18 mouse cellular contexts compared by ENCODE assay signal in genomic region chr2:11254446-11254845, GRCm38 (mm10).
A peak's percentile ranks its signal among the peaks of the same experiment; 100 is the strongest.
DNase-seq lines count a peak whose midpoint lies in the region; ATAC-seq and TF ChIP-seq lines count a peak whose summit lies in the region.
"Had no signal": no experiment of that assay in that cellular context is flagged by ENCODE, and none has a peak within 500 bp of the region (broad histone marks: within the 10 kb centered on the region; RNA-seq: fewer than 3 reads in every experiment).

No protein-coding gene starts in this region.

- no peaks in the 10 kb centered on the region for H3K27me3 ChIP-seq in thymus, adult 2 months (ENCODE audit: control insufficient read depth, insufficient read depth, low read length)
- H3K27me3 ChIP-seq: embryonic facial prominence, embryonic 15.5 days; heart, embryonic 13.5 days; hindbrain, embryonic 15.5 days had no signal

- no peaks in the 10 kb centered on the region for H3K4me1 ChIP-seq in thymus, adult 2 months (replicated peaks; ENCODE audit: control insufficient read depth, insufficient read depth, low read length)
- H3K4me1 ChIP-seq: embryonic facial prominence, embryonic 15.5 days; forebrain, embryonic 10.5 days; heart, embryonic 13.5 days; hindbrain, embryonic 15.5 days had no signal

- peak; percentile 85 for ATAC-seq in CD4-positive, CD25-positive, alpha-beta regulatory T cell, adult 4 months
- ATAC-seq: forebrain, embryonic 14.5 days had no signal

- no peak for TF ChIP-seq CTCF in thymus, adult 2 months (IDR thresholded peaks at IDR 0.05; ENCODE audit: borderline replicate concordance, control insufficient read depth, extremely low read depth, insufficient read depth, low read length, poor library complexity)

- TF ChIP-seq POLR2A in thymus, adult 2 months (IDR thresholded peaks at IDR 0.05; ENCODE audit: control insufficient read depth, extremely low read depth, insufficient read depth, low read length, poor library complexity) = no peak

- DNase-seq in thymus, adult 2 months = peak; percentile 19
- no peak for DNase-seq in thymus, postnatal 4 days
- DNase-seq in CD4-positive helper T cell, adult 2 months (ENCODE audit: low read depth, low spot score) = peak; percentile 69
- DNase-seq in induced T-regulatory cell, adult 2 months (ENCODE audit: low read depth) = peak; percentile 67
- DNase-seq in adipocyte (ENCODE audit: low spot score) = no peak
- DNase-seq in cerebellum, adult 9-11 months = no peak
- no peak for DNase-seq in right cerebral cortex, postnatal 25 days
- DNase-seq: cerebellum, adult 2 months; gastrocnemius, postnatal 25 days had no signal

- H3K27ac ChIP-seq in thymus, adult 2 months (ENCODE audit: control insufficient read depth, insufficient read depth, low read length) = no peak overlapping the region
- H3K27ac ChIP-seq: embryonic facial prominence, embryonic 15.5 days; forebrain, embryonic 10.5 days; gastrocnemius, adult 2 months; heart, embryonic 13.5 days; hindbrain, embryonic 15.5 days had no signal

- H3K36me3 ChIP-seq in thymus, adult 2 months (ENCODE audit: control insufficient read depth, insufficient read depth, low read length) = peaks cover 77% of the 10 kb centered on the region
- H3K36me3 ChIP-seq: embryonic facial prominence, embryonic 15.5 days; forebrain, embryonic 10.5 days; G1E; heart, embryonic 13.5 days; hindbrain, embryonic 15.5 days had no signal

- 69% methylated on average over 4 of the region's 4 CpGs for WGBS in thymus, adult 2 months

- no peak overlapping the region for H3K4me3 ChIP-seq in thymus, adult 2 months (ENCODE audit: control insufficient read depth, insufficient read depth, low read length)
- H3K4me3 ChIP-seq: embryonic facial prominence, embryonic 15.5 days; erythroblast, embryonic 14.5 days; forebrain, embryonic 10.5 days; gastrocnemius, adult 2 months; heart, embryonic 13.5 days; hindbrain, embryonic 15.5 days had no signal

Comparison
In these comparisons a context has a peak if more than half of its experiments do, and no peak if none do; other contexts are left out.
1. DNase-seq: peak in thymus, adult 2 months (single experiment), CD4-positive helper T cell, adult 2 months (single experiment) and induced T-regulatory cell, adult 2 months (single experiment); none in thymus, postnatal 4 days (single experiment), adipocyte (single experiment), cerebellum, adult 9-11 months (single experiment) and right cerebral cortex, postnatal 25 days (single experiment).